Mouse (Mus musculus) MEL (cell line): ENCODE measurements around the gene Grik1.

ENCODE experiments used
- E2F4 ChIP-seq: IDR thresholded peaks from 2 replicates; pipeline ENCODE4 v1.6.1; 2011; ENCODE audit warnings: low read depth, low read length, improper control_type of control experiment, borderline replicate concordance
- ELF1 ChIP-seq: IDR thresholded peaks from 2 replicates; pipeline ENCODE4 v1.6.1; 2014; ENCODE audit warnings: low read depth, mild to moderate bottlenecking, inconsistent platforms, low read length, improper control_type of control experiment, moderate library complexity
- MAFK ChIP-seq: IDR thresholded peaks from 2 replicates; pipeline ENCODE4 v1.6.1; 2011; ENCODE audit warnings: low read depth, mild to moderate bottlenecking, low read length, improper control_type of control experiment, borderline replicate concordance
- MAZ ChIP-seq: IDR thresholded peaks from 2 replicates; pipeline ENCODE4 v1.6.1; 2012; ENCODE audit warnings: low read depth, mild to moderate bottlenecking, inconsistent platforms, low read length, improper control_type of control experiment
- MXI1 ChIP-seq: IDR thresholded peaks from 2 replicates; pipeline ENCODE4 v1.6.1; 2011; ENCODE audit warnings: mild to moderate bottlenecking, low read depth, low read length, improper control_type of control experiment
- POLR2A ChIP-seq, 2 experiments: IDR thresholded peaks; 2 replicates each; pipeline ENCODE4 v1.6.1; 2011 to 2012; ENCODE audit warnings: low read length in 2 of 2, mild to moderate bottlenecking in 2 of 2, control low read depth in 1 of 2, improper control_type of control experiment in 1 of 2, low read depth in 1 of 2, moderate library complexity in 1 of 2; ENCODE audit not compliant: control insufficient read depth in 1 of 2, insufficient read depth in 1 of 2, poor library complexity in 1 of 2

GRCm38 (mm10) chr16:88112551-88113138, 177.4 kb downstream of the Grik1 start:
- TF ChIP-seq MXI1, result no peak
- TF ChIP-seq MAFK, result no peak
- TF ChIP-seq ELF1, result no peak
- TF ChIP-seq MAZ, result no peak
- TF ChIP-seq POLR2A (IDR thresholded peaks at IDR 0.05; ENCODE audit: control insufficient read depth in 1 of 2, insufficient read depth in 1 of 2, low read depth in 1 of 2, low read length in 2 of 2, poor library complexity in 1 of 2), result no peak
- no peak for TF ChIP-seq E2F4
